Mouse (Mus musculus): ENCODE measurements around the gene Cysrt1.

Cysrt1 gene

GRCm38 (mm10) chr2:25234551-25235220 is 7.6 kb downstream of the Cysrt1 start:
- DNase-seq (ENCODE audit: low spot score in 2 of 2): no peak

- no peak for DNase-seq (ENCODE audit: low spot score in 2 of 2)
Measured at GRCm38 (mm10) chr2:25234050-25234449, 8.2 kb downstream of the Cysrt1 start, which contains the start of gene Slc34a3. TSS of gene Slc34a3 (minus strand) at chr2:25234364.

- DNase-seq (ENCODE audit: low spot score in 2 of 2): no peak
Measured at GRCm38 (mm10) chr2:25233421-25233820, 8.8 kb downstream of the Cysrt1 start.

DNA sequence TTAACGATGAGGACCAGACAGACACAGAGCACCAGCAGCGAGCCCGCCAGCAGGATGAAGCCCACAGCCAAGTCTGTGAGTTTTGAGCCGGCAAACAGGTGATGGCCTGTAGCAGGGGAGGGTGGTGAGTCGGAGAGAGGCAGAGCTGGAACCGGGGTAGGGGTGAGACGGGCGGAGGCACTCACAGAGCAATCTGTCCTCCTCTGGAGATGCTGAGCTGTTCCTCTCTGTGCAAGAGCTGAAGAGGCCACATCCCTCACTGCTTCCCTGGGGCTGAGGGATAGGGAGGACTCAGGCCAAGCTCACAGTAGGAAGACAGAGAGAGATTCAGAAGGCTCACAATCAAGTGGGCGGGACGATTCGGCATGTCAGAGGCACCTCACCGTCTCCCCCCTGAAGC is 11.2 kb downstream of the Cysrt1 start:
- no peak for DNase-seq (ENCODE audit: low spot score in 2 of 2)

DNA sequence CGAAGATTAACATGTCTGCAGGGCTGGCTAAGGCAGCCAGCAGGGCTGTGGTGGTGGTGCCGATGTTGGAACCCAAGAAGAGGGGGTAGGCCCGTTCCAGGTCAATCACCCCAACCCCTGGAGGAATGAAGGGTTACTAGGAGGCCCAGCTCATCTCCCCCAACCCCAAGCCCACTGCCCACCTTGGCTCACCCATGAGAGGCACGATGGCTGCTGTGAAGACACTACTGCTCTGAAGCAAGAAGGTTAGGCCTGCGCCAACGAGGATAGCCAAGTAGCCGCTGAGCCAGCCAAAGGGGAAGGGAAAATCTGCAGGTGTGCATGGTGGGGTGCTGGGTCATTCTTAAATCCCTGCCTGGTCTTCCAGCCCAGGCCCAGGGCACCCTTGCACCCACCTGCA is 11.7 kb downstream of the Cysrt1 start:
- no peak for DNase-seq (ENCODE audit: low spot score in 2 of 2)

- DNase-seq (ENCODE audit: low spot score in 2 of 2): no peak
Measured at GRCm38 (mm10) chr2:25229582-25229981, 12.7 kb downstream of the Cysrt1 start.

DNA sequence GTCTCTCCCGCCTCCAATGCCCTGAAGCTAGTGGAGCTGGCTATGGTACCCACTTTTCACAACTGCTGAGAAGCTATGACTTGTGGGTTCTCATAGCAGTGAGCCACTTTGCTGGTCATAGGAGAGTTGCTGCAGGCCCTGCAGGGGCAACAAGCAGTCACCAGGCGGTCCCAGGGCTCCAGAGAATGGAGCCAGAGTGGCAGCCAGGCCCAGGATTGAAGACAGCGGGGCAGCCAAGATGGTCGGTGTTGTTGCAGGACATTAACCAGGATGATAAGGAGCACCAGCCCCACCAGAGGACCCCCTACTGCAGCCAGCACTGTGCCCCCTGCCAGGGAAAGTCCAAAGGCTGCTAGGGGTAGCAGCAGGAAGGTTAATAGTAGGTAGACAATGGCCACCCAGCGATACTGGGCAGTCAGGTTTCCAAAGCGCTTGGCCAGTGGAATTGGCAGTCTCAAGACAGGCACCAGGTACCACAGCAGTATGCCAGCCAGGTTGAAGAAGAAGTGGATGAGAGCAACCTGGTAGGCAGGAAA is 13.2 kb downstream of the Cysrt1 start:
- no peak for DNase-seq (ENCODE audit: low spot score in 2 of 2)

GRCm38 (mm10) chr2:25228431-25228889 is 13.8 kb downstream of the Cysrt1 start:
- DNase-seq (ENCODE audit: low spot score in 2 of 2): peak; percentile 90 to 92

GRCm38 (mm10) chr2:25227406-25227805 is 14.8 kb downstream of the Cysrt1 start:
- DNase-seq (ENCODE audit: low spot score in 2 of 2): no peak

DNA sequence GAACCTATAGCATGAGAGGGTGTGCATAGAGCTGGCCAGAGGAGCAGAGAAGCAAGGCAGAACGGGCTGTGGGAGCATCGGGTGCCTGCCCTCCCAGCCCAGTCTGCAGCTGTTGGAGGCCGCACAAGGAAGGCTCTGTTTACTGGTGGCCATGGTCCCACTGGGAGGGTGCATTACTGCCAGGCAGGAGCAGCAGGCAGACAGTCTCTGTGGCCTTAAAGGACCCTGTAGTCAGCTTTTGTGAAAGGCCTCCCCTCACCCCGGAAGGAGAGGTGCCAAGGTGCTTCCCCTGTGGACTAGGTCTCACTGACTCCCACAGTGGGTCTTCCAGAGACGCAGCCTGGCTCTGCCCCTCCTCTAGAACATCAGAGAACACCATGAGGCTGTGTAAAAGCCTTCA is 15.4 kb downstream of the Cysrt1 start:
- no peak for DNase-seq (ENCODE audit: low spot score in 2 of 2)

DNA sequence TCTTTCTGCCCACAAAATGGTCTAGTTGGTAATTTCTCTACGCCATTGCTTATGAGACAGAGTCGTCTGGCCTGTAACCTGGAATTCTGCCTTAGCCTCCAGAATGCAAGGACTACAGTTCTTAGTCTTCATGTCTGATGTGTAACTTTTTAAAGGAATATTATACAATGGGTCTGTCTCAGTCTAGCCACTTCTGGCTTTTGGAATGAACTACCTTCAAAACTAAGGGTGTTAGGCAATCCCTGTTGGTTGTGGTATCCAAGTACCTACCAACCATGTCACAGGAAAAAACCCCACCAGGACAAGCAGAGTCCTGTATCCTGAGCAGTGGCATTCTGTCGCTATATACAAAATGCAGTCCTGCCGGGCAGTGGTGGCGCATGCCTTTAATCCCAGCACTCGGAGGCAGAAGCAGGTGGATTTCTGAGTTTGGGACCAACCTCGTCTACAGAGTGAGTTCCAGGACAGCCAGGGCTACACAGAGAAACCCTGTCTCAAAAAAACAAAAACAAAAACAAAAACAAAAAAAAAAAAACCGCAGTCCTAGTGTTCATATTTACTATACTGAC is 16.4 kb downstream of the Cysrt1 start:
- DNase-seq (ENCODE audit: low spot score in 2 of 2): no peak

GRCm38 (mm10) chr2:25224766-25225752 is 17.2 kb downstream of the Cysrt1 start:
- peak; percentile 100 for DNase-seq (ENCODE audit: low spot score in 2 of 2)

GRCm38 (mm10) chr2:25224492-25224765 is 17.8 kb downstream of the Cysrt1 start, which contains the start of gene Tubb4b:
TSS of gene Tubb4b (minus strand) at chr2:25224702.
- DNase-seq (ENCODE audit: low spot score in 2 of 2): no peak

GRCm38 (mm10) chr2:25223681-25224491 is 18.4 kb downstream of the Cysrt1 start:
- DNase-seq (ENCODE audit: low spot score in 2 of 2): peak; percentile 84 to 86

DNA sequence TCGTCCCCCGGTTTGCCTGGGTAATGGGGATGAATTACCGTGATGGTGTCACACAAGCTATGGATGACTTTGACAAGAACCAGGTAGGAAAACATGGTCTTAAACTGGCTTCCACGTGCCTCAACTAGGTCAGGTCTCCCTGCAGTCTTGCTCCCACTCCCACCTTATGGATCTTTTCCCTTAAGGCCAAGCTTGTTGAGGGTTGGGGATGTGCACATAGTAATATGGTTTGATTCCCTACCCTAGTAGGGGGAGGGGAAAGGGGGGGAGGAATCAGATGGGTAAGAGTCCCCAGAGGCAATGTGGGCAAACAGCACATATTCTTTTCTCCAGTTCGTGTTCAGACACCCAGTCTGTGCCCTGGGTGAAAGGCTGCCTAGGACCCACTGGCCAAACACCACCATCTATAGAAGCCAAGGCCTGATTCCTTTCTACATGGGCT is 20.9 kb downstream of the Cysrt1 start:
- DNase-seq (ENCODE audit: low spot score in 2 of 2): no peak

GRCm38 (mm10) chr2:25218445-25218844 is 23.8 kb downstream of the Cysrt1 start, which contains the start of gene Fam166a:
TSS of gene Fam166a (plus strand) at chr2:25218745.
- no peak for DNase-seq (ENCODE audit: low spot score in 2 of 2)

- DNase-seq (ENCODE audit: low spot score in 2 of 2): no peak
Measured at GRCm38 (mm10) chr2:25217666-25218065, 24.6 kb downstream of the Cysrt1 start.

DNA sequence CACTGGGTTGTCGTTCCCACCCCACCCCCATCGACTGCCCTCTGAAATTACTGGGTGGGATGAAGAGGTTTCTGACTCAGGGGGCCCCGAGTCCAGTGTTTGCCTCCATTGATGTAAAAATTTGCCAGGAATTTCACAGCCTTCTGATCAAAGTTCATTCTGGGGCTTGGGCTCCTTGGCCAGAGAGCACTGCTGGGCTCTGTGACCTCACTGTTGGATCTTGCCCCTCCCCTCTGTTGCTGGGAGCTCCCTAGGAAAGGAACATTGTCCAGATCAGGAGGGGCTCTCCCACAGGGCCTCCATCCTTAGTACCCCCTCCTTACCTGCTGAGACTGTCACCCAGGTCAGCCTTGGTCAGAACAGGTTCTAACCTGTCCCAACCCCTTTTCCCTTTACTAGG is 27.8 kb downstream of the Cysrt1 start, which contains the start of gene Stpg3:
TSS of gene Stpg3 (minus strand) at position 194 of the 400 bp plus-strand sequence.
- no peak for DNase-seq (ENCODE audit: low spot score in 2 of 2)

DNA sequence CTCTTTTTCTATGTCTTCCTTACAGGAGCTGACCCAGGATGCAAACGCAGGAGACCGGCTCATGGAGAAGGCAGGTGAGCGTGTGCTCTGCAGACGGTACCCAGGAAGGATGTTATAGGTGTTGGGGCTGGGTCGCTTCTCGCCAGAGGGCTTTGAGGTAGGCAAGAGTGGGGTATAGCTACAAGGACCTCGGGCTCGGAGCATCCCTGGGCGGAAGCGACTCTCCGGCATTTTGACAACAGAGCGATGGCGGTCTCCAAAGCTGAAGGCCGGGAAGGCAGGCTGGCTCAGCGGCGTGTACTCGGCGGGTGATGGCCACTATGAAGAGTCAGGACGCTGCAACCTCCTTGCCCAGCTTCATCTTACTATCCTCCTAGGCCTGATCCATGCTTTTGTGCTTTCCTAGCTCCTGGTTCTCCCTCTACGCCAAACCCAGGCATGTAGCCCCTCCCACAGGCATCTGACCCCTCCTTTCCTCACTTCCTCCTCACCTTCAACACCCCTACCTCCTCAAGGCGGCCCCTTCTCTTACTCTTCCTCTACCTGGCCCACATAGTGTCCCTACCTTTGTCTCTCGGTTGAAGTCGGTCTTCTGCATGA is 28.9 kb downstream of the Cysrt1 start:
- no peak for DNase-seq (ENCODE audit: low spot score in 2 of 2)

DNA sequence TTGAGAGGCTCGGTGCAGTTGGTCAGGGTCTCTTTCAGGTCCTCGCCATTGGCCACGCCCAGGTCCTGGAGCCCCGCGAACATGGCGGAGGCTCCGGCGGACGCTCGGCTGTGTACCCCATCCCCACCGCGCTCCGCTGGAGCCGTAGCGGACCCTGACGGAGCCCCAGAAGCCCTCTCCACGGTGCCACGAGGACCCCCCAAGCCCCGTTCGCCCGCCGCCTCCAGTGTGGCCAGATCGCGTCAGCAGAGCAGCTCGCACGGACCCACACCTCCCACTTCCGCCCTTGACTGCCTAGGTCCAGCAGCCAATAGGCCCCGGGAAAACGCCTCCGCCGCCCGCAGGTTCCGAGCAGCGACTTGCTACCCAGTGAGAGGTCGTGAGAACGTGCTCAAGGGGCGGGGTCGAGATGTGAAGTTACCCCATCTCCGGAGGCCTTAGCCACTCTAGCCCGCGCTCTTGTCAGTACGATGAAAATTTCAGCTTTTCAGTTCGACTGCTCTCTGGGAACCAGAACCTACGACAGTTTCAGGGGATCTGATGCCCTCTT is 31.1 kb downstream of the Cysrt1 start, which contains the start of gene Nelfb:
TSS of gene Nelfb (minus strand) at position 369 of the 550 bp plus-strand sequence.
- DNase-seq (ENCODE audit: low spot score in 2 of 2): peak; percentile 91 to 92

All from heart, adult 9 months (tissue).